Mouse (Mus musculus): ENCODE data around the gene Pxmp4.

Pxmp4 gene

DNA sequence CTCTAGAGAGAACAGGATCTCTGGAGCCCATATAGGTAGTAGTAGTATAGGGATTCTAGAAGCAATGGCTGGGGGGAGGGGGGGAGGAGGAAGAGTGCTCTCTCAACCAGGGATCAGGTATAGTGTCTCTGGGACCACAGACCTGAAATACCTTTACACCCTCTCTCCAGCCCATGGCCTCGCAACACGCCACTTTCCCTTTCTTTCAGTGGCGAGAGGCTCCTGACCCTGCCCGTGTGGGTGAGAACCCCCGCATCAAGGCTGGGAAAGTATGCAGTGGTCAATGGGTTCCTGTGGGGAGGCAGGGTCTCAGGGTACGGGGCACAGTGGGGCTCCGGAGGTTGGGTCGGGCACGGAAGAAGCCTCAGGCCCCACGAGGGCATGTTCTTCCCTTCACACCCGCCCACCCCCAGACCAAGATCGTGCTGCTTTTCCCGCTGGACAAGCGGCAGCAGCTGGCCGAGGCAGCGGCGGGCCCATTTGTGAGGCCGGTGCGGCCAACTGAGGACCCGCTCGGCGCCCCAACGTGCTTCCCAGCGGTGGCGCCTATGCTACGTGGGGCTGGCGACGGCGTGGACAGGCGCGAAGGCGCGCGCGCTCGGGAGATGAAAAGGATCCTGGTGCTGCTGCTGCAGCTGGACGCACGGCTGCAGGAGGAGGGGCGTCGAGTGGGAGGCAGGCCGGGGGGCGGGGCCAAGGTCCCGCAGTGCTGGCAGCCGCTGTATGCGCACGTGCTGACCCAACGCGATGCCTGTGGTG is 54.2 kb downstream of the Pxmp4 start:
- CTCF ChIA-PET, result no interaction called here

DNA sequence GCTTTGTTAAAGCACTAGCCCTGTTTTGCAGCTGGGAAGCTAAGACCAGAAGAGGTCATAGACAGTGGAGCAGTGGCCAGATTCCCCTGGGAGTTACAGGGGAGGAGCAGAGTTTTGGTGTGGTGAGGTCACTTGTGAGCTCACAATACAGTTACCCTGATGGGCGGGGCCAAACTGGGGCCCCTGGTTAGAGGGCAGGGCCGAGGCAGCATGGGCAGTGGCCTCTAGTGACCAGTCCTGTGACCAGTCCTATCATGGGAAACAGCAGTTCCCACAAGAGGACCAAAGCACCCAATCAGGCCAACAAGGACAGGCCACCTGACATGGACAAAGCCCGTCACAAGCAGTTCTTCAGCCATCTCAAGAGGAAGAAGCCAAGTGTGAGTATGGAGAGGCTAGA is 54.8 kb downstream of the Pxmp4 start:
- CTCF ChIA-PET, result no interaction called here

DNA sequence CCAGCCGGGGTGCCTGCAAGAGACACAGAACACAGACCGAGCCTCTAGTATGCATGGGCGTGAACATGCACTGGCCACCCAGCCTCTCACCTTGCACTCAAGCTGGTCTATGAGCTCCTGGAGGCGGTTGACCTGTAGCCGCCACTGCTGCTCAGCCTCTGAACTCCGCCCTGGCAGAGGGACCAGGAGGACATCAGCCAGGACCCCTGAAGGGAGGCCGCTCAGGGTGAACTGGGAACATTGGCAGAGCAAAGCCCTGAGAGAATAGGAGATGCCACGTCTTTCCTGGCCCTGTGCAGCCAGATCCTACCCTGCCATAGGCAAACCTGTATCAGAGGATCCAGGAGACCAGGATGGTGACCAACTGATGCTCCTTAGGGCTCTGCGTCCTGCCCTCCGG is 56.8 kb downstream of the Pxmp4 start, which contains the start of gene 1700003F12Rik:
1700003F12Rik (plus strand) TSS at position 375 of the 400 bp plus-strand sequence.
- CTCF ChIA-PET, result no interaction called here

DNA sequence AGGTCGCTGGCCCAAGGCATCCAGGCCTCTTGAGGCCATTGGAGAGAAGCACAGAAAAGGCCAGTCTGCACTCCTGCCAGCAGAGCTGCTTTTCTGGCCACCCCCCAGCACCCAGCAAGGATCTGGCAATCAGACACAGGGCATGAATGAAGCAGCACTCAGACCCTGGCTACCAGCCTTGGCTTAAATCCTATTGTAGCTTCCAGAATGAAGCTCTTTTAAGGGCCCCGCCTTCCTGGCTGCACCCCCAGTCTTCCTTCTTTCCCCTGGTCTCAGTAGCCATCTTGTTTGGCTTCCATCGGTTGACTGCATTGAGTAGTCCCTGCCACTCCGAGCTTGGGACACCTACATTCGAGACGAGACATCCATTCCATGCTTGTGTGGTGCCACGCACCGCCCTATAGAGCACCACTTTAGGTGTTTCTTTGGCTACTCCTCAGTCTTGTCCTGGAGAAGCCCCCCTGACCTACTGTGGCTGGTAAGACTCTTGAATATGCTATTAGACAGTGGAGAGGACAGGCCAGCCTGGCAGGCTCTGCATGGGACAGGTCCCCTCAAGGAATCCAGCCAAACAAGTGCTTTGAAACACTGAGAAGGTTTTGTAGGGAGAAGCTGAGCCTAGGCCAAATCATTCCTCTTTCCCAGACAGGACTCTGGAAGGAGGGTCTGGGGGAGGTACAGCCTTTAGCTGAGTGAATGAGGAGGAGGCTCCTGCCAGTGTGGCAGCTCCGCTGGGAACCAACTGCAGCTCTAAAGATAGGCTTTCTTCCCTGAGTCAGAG is 59.8 kb downstream of the Pxmp4 start:
- CTCF ChIA-PET, result no interaction called here

DNA sequence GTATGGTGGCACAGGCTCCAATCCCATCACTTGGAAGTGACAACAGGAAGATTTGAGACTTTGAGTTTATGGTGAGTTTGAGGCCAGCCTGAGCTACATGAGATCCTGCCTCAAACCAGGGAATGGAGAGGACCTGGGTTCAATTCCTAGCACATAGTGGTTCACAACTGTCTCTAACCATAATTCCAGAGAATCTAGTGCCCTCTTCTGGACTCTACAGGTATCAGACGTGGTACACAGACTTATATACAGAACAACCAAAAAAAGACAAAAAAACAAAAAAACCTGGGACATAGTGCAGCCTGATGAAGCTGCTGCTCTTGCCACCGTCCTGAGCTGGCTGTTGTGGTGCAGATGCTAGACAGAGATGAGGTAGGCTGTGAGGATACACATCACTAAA is 61.9 kb downstream of the Pxmp4 start:
- CTCF ChIA-PET, result no interaction called here

DNA sequence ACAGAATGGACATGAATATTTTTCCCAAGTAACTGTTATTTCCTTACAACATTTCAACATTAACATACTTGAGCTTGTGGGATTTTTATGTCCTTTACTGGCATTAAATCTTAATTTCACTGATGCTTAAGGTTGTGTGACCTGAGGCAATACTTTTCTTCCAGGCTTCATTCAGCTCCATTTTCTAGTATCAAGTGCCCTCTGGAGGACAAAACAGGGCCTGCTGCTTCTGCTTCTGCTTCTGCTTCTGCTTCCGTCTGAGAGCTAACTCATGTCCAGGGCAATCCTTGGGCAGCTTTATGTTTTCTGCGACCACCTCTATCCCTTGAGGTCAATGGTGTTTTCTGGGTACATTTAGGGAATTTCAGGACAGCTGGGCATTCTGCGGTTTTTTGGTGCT is 63.8 kb downstream of the Pxmp4 start:
- CTCF ChIA-PET, result interaction anchor here (0.6 kb wide), 1 partner anchor 128 kb away, joined by 3 read pairs; no protein-coding TSS in a partner anchor

DNA sequence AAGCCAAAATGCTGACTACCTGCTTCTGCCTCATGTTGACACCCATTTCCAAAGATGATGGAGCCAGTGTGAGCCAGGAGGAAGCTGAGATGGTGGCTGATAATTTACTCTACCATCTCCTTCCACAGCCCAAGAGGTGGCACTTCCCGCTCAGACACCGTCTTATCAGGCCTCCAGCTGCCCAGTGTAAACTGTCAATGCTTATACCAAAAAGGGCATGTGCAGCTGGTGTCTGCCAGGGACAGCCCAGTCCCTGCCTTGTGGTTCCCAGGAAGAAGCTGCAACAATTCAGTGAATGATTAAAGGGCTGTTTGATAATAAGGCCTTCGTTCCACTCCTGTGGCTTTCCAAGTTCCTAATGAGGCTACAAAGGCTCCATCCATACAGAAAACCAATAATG is 64.8 kb downstream of the Pxmp4 start:
- CTCF ChIA-PET, result interaction anchor here (0.5 kb wide), 1 partner anchor 105 kb away, joined by 3 read pairs; no protein-coding TSS in a partner anchor

DNA sequence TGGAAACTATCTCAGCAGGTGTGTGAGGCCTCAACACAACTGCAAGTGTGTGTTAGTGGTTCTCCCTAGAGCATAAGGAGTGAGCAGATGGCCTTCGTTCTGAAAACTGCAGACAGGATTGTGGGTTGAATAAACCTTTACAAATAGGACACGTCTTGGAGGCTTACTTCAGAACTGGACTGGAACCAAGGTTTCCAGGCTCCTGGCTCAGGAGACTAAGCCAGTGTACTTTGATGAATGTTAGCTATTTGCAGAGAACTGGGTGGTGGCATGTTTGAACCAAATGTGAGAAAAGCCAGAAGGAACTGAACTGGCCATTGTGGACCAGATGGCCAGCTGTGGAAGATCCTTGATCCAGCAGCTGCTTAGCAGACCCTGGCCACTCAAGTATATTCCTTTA is 65.2 kb downstream of the Pxmp4 start:
- CTCF ChIA-PET, result no interaction called here

Data from spleen, embryonic (tissue).